In the genomic region with DNA sequence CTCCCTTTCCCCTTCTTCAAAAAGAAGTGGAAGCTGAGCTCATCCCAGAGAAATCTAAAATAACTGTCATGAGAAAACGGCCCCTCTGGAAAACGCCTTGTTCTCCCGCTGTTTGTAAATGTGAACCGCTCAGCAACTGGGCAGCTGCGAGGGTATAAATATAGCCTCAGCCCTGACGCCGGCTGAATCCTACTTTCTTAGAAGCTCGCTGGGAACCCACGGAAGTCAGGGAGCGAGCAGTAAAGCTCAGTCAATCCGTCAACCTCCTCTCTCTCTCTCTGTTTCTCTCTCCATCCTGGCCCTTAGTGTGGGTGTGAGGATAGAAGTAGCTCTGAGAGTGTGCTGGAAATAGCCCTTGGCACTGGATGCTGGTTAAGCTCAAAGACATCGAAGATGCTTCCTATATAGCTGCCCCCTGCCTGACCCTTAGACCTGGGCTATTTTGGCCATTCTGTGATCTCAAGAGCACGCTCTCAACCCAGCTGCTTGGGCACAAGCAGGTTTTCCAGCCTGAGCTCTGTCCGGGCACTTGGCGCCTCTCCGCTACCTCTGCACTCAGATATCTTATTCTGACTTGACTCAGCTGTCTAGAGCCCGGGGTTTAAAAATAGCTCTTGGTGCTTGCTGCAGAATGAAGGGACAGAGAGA, we compare ENCODE assay signal across 10 mouse cellular contexts.
DNase-seq lines count a peak whose midpoint lies in the region; ATAC-seq and TF ChIP-seq lines count a peak whose summit lies in the region.
"Had no signal": no experiment of that assay in that cellular context is flagged by ENCODE, and none has a peak within 500 bp of the region (broad histone marks: within the 10 kb centered on the region; RNA-seq: fewer than 3 reads in every experiment).

No protein-coding gene starts in this region.

- TF ChIP-seq CTCF in kidney, postnatal 0 days (IDR thresholded peaks at IDR 0.05; ENCODE audit: low read depth) = no peak
- TF ChIP-seq CTCF in cortical plate, adult 2 months (IDR thresholded peaks at IDR 0.05; ENCODE audit: extremely low read depth, insufficient read depth, low read length) = no peak
- TF ChIP-seq CTCF in hindbrain, postnatal 0 days (IDR thresholded peaks at IDR 0.05; ENCODE audit: low read depth) = no peak

- H3K27me3 ChIP-seq in kidney, postnatal 0 days (ENCODE audit: insufficient read depth, low read length) = no peaks in the 10 kb centered on the region
- no peaks in the 10 kb centered on the region for H3K27me3 ChIP-seq in heart, embryonic 12.5 days (replicated peaks)
- no peaks in the 10 kb centered on the region for H3K27me3 ChIP-seq in myocyte (ENCODE audit: control insufficient read depth, insufficient read depth, insufficient read length)
- no peaks in the 10 kb centered on the region for H3K27me3 ChIP-seq in hindbrain, postnatal 0 days (ENCODE audit: insufficient read depth, low read length)
- H3K27me3 ChIP-seq in kidney, embryonic 15.5 days = no peaks in the 10 kb centered on the region
- H3K27me3 ChIP-seq: embryonic facial prominence, embryonic 13.5 days; midbrain, embryonic 12.5 days had no signal

- no peaks in the 10 kb centered on the region for H3K36me3 ChIP-seq in kidney, postnatal 0 days (ENCODE audit: insufficient read depth, low read length)
- no peaks in the 10 kb centered on the region for H3K36me3 ChIP-seq in heart, embryonic 12.5 days
- H3K36me3 ChIP-seq in myocyte (ENCODE audit: control insufficient read depth, insufficient read depth) = peaks cover 4% of the 10 kb centered on the region
- H3K36me3 ChIP-seq in hindbrain, postnatal 0 days (ENCODE audit: insufficient read depth, low read length) = no peaks in the 10 kb centered on the region
- no peaks in the 10 kb centered on the region for H3K36me3 ChIP-seq in kidney, embryonic 15.5 days
- H3K36me3 ChIP-seq: embryonic facial prominence, embryonic 13.5 days; midbrain, embryonic 12.5 days had no signal

- H3K79me2 ChIP-seq in myocyte (ENCODE audit: control insufficient read depth, insufficient read depth) = no peaks in the 10 kb centered on the region

- 72% methylated on average over 17 of the region's 17 CpGs for WGBS in kidney, postnatal 0 days
- 29% methylated on average over 17 of the region's 17 CpGs for WGBS in heart, embryonic 12.5 days
- 83% methylated on average over 17 of the region's 17 CpGs for WGBS in hindbrain, postnatal 0 days
- 74% methylated on average over 17 of the region's 17 CpGs for WGBS in kidney, embryonic 15.5 days

- no peak overlapping the region for H3ac ChIP-seq in myocyte (ENCODE audit: control insufficient read depth, insufficient read length)

- no peaks in the 10 kb centered on the region for H3K9me3 ChIP-seq in kidney, postnatal 0 days (replicated peaks; ENCODE audit: low read length)
- no peaks in the 10 kb centered on the region for H3K9me3 ChIP-seq in heart, embryonic 12.5 days (replicated peaks)
- H3K9me3 ChIP-seq in hindbrain, postnatal 0 days (ENCODE audit: low read length) = no peaks in the 10 kb centered on the region
- H3K9me3 ChIP-seq in kidney, embryonic 15.5 days (replicated peaks) = no peaks in the 10 kb centered on the region
- H3K9me3 ChIP-seq: embryonic facial prominence, embryonic 13.5 days; midbrain, embryonic 12.5 days had no signal

- H3K4me2 ChIP-seq in kidney, postnatal 0 days (ENCODE audit: low read length) = no peak overlapping the region
- H3K4me2 ChIP-seq in heart, embryonic 12.5 days = peak overlapping the region; percentile 64
- H3K4me2 ChIP-seq in myocyte (ENCODE audit: low read depth) = peak overlapping the region; percentile 63
- no peak overlapping the region for H3K4me2 ChIP-seq in hindbrain, postnatal 0 days (ENCODE audit: low read depth, low read length)
- no peak overlapping the region for H3K4me2 ChIP-seq in kidney, embryonic 15.5 days
- H3K4me2 ChIP-seq: embryonic facial prominence, embryonic 13.5 days; midbrain, embryonic 12.5 days had no signal

- H3K4me1 ChIP-seq in kidney, postnatal 0 days (replicated peaks; ENCODE audit: insufficient read depth, low read length) = peaks cover 9% of the 10 kb centered on the region; the same call in 1 of the 2 replicates
- H3K4me1 ChIP-seq in cortical plate, adult 2 months (ENCODE audit: control insufficient read depth, insufficient read depth, low read length) = peaks cover 7% of the 10 kb centered on the region
- H3K4me1 ChIP-seq in heart, embryonic 12.5 days (replicated peaks) = peaks cover 80% of the 10 kb centered on the region
- no peaks in the 10 kb centered on the region; the same call in 1 of the 2 replicates for H3K4me1 ChIP-seq in hindbrain, postnatal 0 days (ENCODE audit: insufficient read depth, low read length)
- H3K4me1 ChIP-seq in kidney, embryonic 15.5 days = peaks cover 26% of the 10 kb centered on the region

- ATAC-seq in kidney, postnatal 0 days (replicated peaks; ENCODE audit: low FRiP score, low read depth) = no peak
- ATAC-seq in heart, embryonic 12.5 days (ENCODE audit: insufficient number of reproducible peaks, low FRiP score) = peak; percentile 74
- ATAC-seq in hindbrain, postnatal 0 days = no peak
- ATAC-seq in kidney, embryonic 15.5 days (replicated peaks; ENCODE audit: low FRiP score) = no peak

- DNase-seq in kidney, postnatal 0 days (ENCODE audit: low spot score) = no peak
- DNase-seq in kidney, adult 11 months = no peak
- no peak for DNase-seq in hindbrain, postnatal 0 days (ENCODE audit: low spot score)
- DNase-seq in ovary, postnatal 14 days (ENCODE audit: low spot score) = no peak

- 0 out of 2 replicates have a peak overlapping the region, but pooled peaks have one; percentile 13 for H3K27ac ChIP-seq in kidney, postnatal 0 days
- peak overlapping the region; percentile 47 for H3K27ac ChIP-seq in cortical plate, adult 2 months (ENCODE audit: insufficient read depth, low read length)
- peak overlapping the region; percentile 95 for H3K27ac ChIP-seq in heart, embryonic 12.5 days (ENCODE audit: poor library complexity, severe bottlenecking)
- no peak overlapping the region for H3K27ac ChIP-seq in hindbrain, postnatal 0 days
- H3K27ac ChIP-seq in kidney, embryonic 15.5 days = no peak overlapping the region
- H3K27ac ChIP-seq: embryonic facial prominence, embryonic 13.5 days; midbrain, embryonic 12.5 days had no signal

- TF ChIP-seq POLR2A in cortical plate, adult 2 months (IDR thresholded peaks at IDR 0.05; ENCODE audit: extremely low read depth, insufficient read depth, low read length) = no peak
- no peak for TF ChIP-seq POLR2A in myocyte (IDR thresholded peaks at IDR 0.05; ENCODE audit: insufficient read length, low read depth)

- H3K9ac ChIP-seq in kidney, postnatal 0 days (ENCODE audit: low read depth, low read length) = no peak overlapping the region
- H3K9ac ChIP-seq in heart, embryonic 12.5 days = peak overlapping the region; percentile 64
- H3K9ac ChIP-seq in hindbrain, postnatal 0 days (replicated peaks; ENCODE audit: low read length) = no peak overlapping the region
- H3K9ac ChIP-seq in kidney, embryonic 15.5 days = no peak overlapping the region
- H3K9ac ChIP-seq: midbrain, embryonic 12.5 days had no signal

- H3K4me3 ChIP-seq in kidney, postnatal 0 days (replicated peaks; ENCODE audit: low read depth, low read length) = no peak overlapping the region
- no peak overlapping the region for H3K4me3 ChIP-seq in cortical plate, adult 2 months (ENCODE audit: insufficient read depth, low read length)
- H3K4me3 ChIP-seq in heart, embryonic 12.5 days = peak overlapping the region; percentile 20
- no peak overlapping the region for H3K4me3 ChIP-seq in myocyte
- no peak overlapping the region for H3K4me3 ChIP-seq in hindbrain, postnatal 0 days (ENCODE audit: low read length)
- no peak overlapping the region for H3K4me3 ChIP-seq in kidney, embryonic 15.5 days (replicated peaks)
- H3K4me3 ChIP-seq: embryonic facial prominence, embryonic 13.5 days; midbrain, embryonic 12.5 days had no signal

TF ChIP-seq in myocyte, 11 proteins besides CTCF, POLR2A, EP300 and RAD21:
- TF ChIP-seq MYOD1 (IDR thresholded peaks at IDR 0.05; ENCODE audit: control insufficient read depth in 1 of 3, insufficient read length in 2 of 3, low read depth in 2 of 3) (peak in 1 of 3 experiments; percentile 39), TCF12 (IDR thresholded peaks at IDR 0.05; ENCODE audit: insufficient read depth, poor library complexity, severe bottlenecking) (no peak), USF1 (IDR thresholded peaks at IDR 0.05; ENCODE audit: low read depth) (no peak), E2F4 (IDR thresholded peaks at IDR 0.05; ENCODE audit: insufficient read depth) (no peak), MYOG (IDR thresholded peaks at IDR 0.05; ENCODE audit: control insufficient read depth in 1 of 3, insufficient read depth in 1 of 3, insufficient read length in 2 of 3, low read depth in 2 of 3) (peak in 2 of 3 experiments; percentile 12 to 59)
TF ChIP-seq in myocyte: peak in this region for 2.

Comparison
In these comparisons a context has a peak if more than half of its experiments do, and no peak if none do; other contexts are left out.
1. H3K27ac ChIP-seq: peak in kidney, postnatal 0 days (single experiment), cortical plate, adult 2 months (single experiment) and heart, embryonic 12.5 days (single experiment); none in hindbrain, postnatal 0 days (single experiment) and kidney, embryonic 15.5 days (single experiment).
2. H3K4me2 ChIP-seq: peak in heart, embryonic 12.5 days (single experiment) and myocyte (single experiment); none in kidney, postnatal 0 days (single experiment), hindbrain, postnatal 0 days (single experiment) and kidney, embryonic 15.5 days (single experiment).